Mouse (Mus musculus): Measurements from ENCODE around the gene Rbms2.
"Not testable (repeated sequence)": the region's sequence is repeated elsewhere in the genome, so short reads cannot be mapped to it uniquely, and the experiment has no call there.

The Rbms2 gene

DNA sequence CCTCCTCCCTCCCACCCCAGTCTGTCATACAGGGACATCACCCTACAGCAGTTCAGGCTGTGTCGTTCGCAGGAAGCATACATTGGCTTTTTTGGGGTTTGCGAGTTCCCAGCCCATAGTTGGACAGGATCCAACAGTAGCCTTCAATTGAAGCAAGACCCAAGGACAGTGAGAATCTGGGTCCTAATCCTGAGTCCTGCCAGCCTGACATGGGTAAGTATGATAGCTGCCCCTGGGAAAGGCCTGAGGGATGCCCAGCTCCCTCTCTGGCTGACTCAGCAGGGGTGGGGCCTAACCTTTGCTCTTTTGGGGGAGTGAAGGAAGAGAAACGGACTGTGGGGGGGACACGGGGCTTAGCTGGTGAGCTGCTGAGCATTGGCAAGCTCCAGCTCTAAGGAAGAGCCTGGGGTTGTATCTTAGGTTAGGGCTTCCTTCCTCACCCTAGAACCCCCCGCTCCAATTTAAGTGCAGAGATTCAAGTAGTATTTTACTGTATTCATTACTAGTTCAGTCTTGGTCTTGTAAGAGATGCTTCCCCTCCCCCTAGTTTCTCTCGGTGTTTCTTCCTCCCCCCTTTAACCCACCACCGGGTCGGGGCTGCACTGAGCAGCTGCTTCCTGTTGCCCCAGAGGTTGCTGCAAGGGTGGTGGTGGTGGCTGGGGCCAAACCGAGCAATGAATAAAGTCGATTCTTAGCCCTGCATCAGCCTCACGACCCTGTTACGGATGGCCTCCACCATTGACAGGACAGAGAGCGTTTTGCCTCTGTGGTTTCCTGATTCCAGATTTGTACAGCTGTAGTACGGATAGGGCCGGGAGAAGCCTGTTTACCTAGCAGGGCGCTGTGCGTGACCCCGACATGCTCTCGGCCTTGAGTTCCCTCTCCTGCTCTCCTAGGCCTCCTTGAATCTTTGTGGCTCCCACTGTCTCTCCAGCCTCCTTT lies 88.3 kb downstream of the Rbms2 start, which contains the start of gene Baz2a:
Baz2a (plus strand) TSS at position 14 of the 942 bp plus-strand sequence.
- in situ Hi-C loops (cut with MboI, MseI) = loop anchor here (5.0 kb wide), 1 partner anchor 100 kb away; the partner anchor contains the start of gene Gls2

DNA sequence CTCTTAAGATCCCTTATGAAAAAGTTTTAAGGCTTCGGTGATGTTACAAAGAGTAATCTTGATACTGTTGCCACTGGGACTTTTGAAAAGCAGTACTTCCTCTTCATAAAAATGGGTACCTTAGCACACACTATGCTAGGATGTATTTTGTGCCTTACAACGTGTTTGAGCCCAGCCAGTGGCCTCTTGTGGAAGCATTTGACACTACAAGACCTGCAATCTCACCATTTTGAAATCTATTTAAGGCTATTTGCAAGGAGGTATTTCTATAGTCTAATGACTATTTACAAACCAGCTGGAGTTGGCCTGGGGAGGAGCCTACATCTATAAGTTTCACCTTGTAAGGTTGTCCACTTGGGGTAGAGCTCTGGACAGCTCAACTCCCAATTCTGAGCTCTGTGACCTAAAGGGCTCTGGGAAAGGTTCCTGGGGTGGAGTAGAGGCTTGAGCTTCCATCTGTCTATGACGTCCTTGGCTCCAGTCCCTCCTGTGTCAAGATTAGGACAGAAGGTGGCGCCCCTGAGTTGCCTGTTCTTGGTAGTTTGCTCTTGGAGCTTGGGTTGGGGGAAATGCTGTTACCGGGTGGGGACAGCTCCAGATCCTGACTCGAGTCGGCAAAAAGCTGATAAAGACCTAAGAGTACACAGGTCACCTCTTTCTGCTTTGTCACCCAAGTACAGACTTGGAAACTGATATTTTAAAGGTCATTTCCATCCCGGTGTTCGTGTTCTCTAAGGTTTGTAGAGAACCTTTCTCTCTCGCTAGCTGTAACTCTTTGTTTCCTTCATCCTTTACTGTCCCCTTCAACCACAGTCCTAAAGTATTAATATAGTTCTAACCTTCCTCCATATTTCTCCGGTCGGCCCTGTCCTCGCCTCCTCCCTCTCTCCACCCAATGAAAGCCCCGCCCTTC lies 89.2 kb downstream of the Rbms2 start:
- in situ Hi-C loops (cut with MboI, MseI) = loop anchor here (5.0 kb wide), 1 partner anchor 101 kb away; the partner anchor contains the start of gene Gls2

DNA sequence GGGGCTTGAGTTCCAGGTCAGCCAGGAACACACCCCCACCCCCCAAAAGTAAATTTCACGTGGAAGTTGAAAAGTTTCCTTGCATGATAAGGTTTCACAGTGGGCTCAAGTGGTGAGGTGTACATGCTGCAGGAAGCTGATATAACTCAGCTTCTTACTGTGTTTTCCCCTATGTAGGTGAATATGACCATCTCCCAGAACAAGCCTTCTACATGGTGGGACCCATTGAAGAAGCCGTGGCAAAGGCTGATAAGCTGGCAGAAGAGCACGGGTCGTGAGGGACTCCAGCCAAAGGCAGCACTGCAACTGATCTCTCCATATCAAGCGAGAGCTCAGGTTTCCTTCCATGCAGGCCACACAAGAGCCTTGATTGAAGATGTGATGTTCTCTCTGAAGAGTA lies 90.3 kb downstream of the Rbms2 start:
- in situ Hi-C loops (cut with MboI, MseI) = loop anchor here (5.0 kb wide), 1 partner anchor 102 kb away; the partner anchor contains the start of gene Gls2

DNA sequence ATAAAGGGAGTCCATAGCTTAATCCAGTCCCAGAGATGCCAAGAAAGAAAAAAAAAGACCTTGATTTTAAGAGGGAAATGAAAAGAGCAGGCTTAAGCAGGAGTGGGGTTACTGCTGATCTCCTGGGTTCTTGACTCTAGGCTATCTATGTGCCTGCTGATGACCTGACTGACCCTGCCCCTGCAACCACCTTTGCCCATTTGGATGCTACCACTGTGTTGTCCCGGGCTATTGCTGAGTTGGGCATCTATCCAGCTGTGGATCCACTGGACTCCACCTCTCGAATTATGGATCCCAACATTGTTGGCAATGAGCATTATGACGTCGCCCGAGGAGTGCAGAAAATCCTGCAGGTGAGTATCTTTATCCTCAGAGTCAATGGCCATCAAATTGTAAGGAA lies 91.9 kb downstream of the Rbms2 start:
- in situ Hi-C loops (cut with MboI, MseI) = no loop called here

DNA sequence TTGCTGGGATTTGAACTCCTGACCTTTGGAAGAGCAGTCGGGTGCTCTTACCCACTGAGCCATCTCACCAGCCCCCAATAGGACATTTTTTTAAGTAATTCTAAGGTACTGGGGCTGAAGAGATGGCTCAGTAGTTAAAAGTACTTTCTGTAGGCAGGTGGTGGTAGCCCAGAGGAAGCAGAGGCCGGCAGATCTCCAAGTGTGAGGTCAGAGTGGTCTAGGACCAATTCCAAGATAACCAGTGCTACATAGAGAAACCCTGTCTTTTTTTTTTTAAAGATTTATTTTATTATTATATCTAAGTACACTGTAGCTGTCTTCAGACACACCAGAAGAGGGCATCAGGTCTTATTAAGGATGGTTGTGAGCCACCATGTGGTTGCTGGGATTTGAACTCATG lies 92.9 kb downstream of the Rbms2 start:
- in situ Hi-C loops (cut with MboI, MseI) = not testable (repeated sequence)

DNA sequence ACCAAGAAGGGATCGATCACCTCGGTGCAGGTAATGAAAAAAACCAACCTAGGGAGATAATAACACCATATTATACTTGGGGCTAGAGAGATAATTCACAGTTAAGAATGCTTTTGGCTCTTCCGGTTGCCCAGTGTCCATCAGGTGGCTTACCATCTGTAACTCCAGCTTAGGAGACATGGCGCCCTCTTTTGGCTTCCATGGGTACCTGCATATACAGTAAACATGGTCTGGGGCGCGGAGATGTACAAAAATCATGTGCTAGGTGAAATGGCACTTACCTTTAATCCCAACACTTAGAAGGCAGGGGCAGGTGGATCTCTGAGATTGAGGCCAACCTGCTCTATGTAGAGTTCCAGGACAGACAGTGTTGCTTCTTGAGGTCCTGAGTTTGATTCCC lies 93.7 kb downstream of the Rbms2 start:
- in situ Hi-C loops (cut with MboI, MseI) = no loop called here

DNA sequence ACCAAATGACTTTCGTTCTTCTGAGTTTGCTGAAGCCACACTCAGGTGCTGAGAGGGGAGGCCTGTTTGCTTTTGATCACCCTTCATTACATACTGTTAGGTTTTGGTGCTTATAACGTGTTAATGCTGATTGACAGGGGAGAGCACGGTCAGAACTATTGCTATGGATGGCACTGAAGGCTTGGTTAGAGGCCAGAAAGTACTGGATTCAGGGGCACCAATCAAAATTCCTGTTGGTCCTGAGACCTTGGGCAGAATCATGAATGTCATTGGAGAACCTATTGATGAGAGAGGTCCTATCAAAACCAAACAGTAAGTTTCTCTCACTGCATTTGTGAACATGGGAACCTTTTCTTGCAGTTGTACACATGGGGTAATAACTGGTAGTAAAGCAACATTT lies 95.9 kb downstream of the Rbms2 start:
- in situ Hi-C loops (cut with MboI, MseI) = no loop called here

DNA sequence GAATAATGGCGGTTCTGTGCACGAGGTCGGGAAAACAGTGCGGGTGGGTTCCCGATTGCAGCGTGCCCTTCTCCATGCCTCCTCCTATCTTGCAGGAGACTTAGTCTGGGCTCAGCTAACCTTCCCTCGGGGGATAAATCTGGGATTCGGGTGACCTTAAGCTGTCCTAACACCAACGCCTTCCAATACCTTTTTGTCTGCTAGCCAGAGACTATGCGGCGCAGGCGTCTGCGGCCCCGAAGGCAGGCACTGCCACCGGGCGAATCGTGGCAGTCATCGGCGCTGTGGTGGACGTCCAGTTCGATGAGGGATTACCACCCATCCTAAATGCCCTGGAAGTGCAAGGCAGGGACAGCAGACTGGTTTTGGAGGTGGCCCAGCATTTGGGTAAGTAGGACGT lies 96.4 kb downstream of the Rbms2 start:
- in situ Hi-C loops (cut with MboI, MseI) = no loop called here

DNA sequence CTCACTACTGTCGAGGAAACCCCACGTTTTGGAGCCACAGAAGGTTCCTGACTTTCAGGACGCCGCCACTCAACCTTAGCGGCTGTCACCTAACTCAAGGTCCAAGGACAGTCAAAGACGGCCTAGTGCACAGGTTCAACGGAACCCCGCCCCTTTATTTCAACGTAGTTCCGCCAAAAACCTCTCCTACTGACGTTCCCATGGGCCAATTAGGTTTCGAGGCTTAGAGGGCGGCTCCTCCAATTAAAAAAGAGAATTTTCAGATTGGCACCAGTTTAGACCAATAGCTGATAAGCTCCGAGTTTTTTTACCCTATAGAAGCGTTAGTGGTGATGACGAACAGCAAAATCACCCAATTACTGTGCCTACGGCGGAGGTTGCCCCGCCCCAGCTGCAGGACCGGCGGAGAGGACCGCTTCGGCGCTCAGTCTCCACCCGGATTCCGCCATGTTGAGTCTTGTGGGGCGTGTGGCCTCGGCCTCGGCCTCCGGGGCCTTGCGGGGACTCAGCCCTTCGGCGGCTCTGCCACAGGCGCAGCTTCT lies 97.1 kb downstream of the Rbms2 start, which contains the start of gene Atp5b:
Atp5b (plus strand) TSS at position 394 of the 542 bp plus-strand sequence.
- in situ Hi-C loops (cut with MboI, MseI) = no loop called here

DNA sequence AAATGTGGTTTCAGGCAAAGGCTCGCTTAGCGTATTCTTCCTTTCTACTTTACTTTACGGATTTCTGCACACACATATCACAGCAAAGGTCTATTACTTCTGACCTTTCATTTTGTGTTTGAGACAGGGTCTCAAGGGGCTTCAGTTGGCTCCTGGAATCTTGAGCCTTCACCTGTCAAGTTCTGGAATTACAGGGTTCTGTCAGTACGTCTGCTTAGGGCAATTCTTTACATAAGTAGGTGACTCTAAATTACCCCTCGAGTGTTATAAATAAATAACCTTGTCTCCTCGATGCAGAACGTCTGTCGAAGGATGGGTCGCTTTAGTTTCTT lies 97.7 kb downstream of the Rbms2 start:
- in situ Hi-C loops (cut with MboI, MseI) = no loop called here

DNA sequence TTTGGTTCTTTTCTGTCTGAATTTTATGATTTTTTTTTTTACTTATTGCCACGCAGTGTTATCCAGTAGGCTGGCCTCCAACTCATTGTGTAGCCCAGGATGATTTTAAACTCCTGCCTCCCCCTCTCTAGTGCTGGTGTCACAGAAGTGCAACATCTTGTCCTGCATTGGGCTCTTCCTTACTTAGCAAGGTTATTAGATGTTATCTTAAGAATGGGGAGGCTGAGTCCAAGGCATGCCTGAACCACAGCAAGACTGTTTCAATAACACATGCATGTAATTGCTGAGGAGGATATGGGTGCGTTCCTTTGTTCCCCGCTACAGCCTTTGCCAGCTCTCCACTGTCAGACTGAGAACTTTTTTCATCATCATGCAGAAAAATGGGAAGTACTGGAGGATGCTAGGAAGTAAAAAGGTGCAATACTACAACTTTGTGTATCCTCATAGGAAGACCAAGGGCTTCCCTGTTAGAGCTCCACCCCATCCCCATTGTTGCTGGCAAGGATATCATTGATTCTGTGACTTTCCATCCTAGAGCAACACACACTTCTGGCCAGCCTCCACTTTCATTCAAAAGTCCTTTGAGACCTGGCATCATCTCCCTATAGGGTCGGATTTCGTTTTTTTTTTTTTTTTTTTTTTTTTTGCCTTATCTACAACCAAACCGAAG lies 98.2 kb downstream of the Rbms2 start:
- in situ Hi-C loops (cut with MboI, MseI) = no loop called here
